Mouse (Mus musculus): ENCODE data around the gene Upk2. TPM values are rescaled to one million over a fixed set of nuclear protein-coding genes. Genes with fewer than 3 reads are reported as not detected.

The Upk2 gene
- polyA plus RNA-seq, 1 experiment from 2014 or later = not detected

- no peak for ATAC-seq (ENCODE audit: insufficient number of reproducible peaks, insufficient read depth, low FRiP score, low read depth)
- H3K27me3 ChIP-seq (ENCODE audit: control insufficient read depth, insufficient read depth, low read length) = no peaks in the 10 kb centered on the region
- WGBS = 10% methylated on average over 3 of the region's 3 CpGs
Observed at GRCm38 (mm10) chr9:44486335-44486734, 31.6 kb upstream of the Upk2 start.

GRCm38 (mm10) chr9:44485516-44486161, 30.9 kb upstream of the Upk2 start:
- peak overlapping the region; percentile 25 to 82; a peak in 2 of 4 replicates for H3K27ac ChIP-seq (replicated peaks in 1 of 2; ENCODE audit: control insufficient read depth in 1 of 2, insufficient read depth in 1 of 2, low read depth in 2 of 2, low read length in 2 of 2)
- peaks cover 64 to 74% of the 10 kb centered on the region in 2 experiments for H3K4me1 ChIP-seq (ENCODE audit: control insufficient read depth in 2 of 2, insufficient read depth in 2 of 2, low read length in 2 of 2)
- 35% methylated on average over 14 of the region's 14 CpGs for WGBS
- H3K27me3 ChIP-seq (ENCODE audit: control insufficient read depth, insufficient read depth, low read length) = no peaks in the 10 kb centered on the region
- H3K4me2 ChIP-seq (ENCODE audit: low read length) = peak overlapping the region; percentile 73
- peak overlapping the region; percentile 11 to 68; a peak in 3 of 4 replicates for H3K4me3 ChIP-seq (ENCODE audit: control insufficient read depth in 1 of 2, insufficient read depth in 1 of 2, low read depth in 1 of 2, low read length in 2 of 2)
- no peaks in the 10 kb centered on the region for H3K9me3 ChIP-seq (ENCODE audit: control insufficient read depth, low read length)
- ATAC-seq (ENCODE audit: insufficient number of reproducible peaks, insufficient read depth, low FRiP score, low read depth) = no peak
- peak overlapping the region; percentile 95 for H3K9ac ChIP-seq (ENCODE audit: low read length)
- no peaks in the 10 kb centered on the region for H3K36me3 ChIP-seq (ENCODE audit: control insufficient read depth, insufficient read depth, low read length)

More at GRCm38 (mm10) chr9:44486335-44486734, 31.6 kb upstream of the Upk2 start:
- Histone ChIP-seq H3K4me1 (ENCODE audit: control insufficient read depth in 2 of 2, insufficient read depth in 2 of 2, low read length in 2 of 2) (peaks cover 71 to 80% of the 10 kb centered on the region in 2 experiments), H3K9me3 (ENCODE audit: control insufficient read depth, low read length) (no peaks in the 10 kb centered on the region), H3K4me3 (ENCODE audit: control insufficient read depth in 1 of 2, insufficient read depth in 1 of 2, low read depth in 1 of 2, low read length in 2 of 2) (peak overlapping the region; percentile 13 to 68), H3K36me3 (ENCODE audit: control insufficient read depth, insufficient read depth, low read length) (0 out of 2 replicates have a peak, but pooled peaks cover under 1% of the 10 kb centered on the region), H3K9ac (ENCODE audit: low read length) (peak overlapping the region; percentile 95), H3K27ac (replicated peaks in 1 of 2; ENCODE audit: control insufficient read depth in 1 of 2, insufficient read depth in 1 of 2, low read depth in 2 of 2, low read length in 2 of 2) (peak overlapping the region; percentile 82 to 89), H3K4me2 (ENCODE audit: low read length) (peak overlapping the region; percentile 73)

- Histone ChIP-seq H3K4me1 (ENCODE audit: control insufficient read depth in 2 of 2, insufficient read depth in 2 of 2, low read length in 2 of 2) (peaks cover 60 to 72% of the 10 kb centered on the region in 2 experiments), H3K27me3 (ENCODE audit: control insufficient read depth, insufficient read depth, low read length) (no peaks in the 10 kb centered on the region), H3K4me3 (ENCODE audit: control insufficient read depth in 1 of 2, insufficient read depth in 1 of 2, low read depth in 1 of 2, low read length in 2 of 2) (peak overlapping the region; percentile 11 to 68), H3K4me2 (ENCODE audit: low read length) (peak overlapping the region; percentile 73), H3K9ac (ENCODE audit: low read length) (peak overlapping the region; percentile 95), H3K9me3 (ENCODE audit: control insufficient read depth, low read length) (no peaks in the 10 kb centered on the region), H3K27ac (replicated peaks in 1 of 2; ENCODE audit: control insufficient read depth in 1 of 2, insufficient read depth in 1 of 2, low read depth in 2 of 2, low read length in 2 of 2) (0 out of 4 replicates have a peak overlapping the region, but pooled peaks of 1 of the 2 experiments have one; percentile 93), H3K36me3 (ENCODE audit: control insufficient read depth, insufficient read depth, low read length) (no peaks in the 10 kb centered on the region)
- WGBS = 44% methylated on average over 6 of the region's 6 CpGs
- no peak for ATAC-seq (ENCODE audit: insufficient number of reproducible peaks, insufficient read depth, low FRiP score, low read depth)
Observed at GRCm38 (mm10) chr9:44485105-44485515, 30.3 kb upstream of the Upk2 start.

GRCm38 (mm10) chr9:44484311-44485104, 29.7 kb upstream of the Upk2 start:
- Histone ChIP-seq H3K4me3 (ENCODE audit: control insufficient read depth in 1 of 2, insufficient read depth in 1 of 2, low read depth in 1 of 2, low read length in 2 of 2) (peak overlapping the region; percentile 68 to 95), H3K4me1 (ENCODE audit: control insufficient read depth in 2 of 2, insufficient read depth in 2 of 2, low read length in 2 of 2) (peaks cover 54 to 70% of the 10 kb centered on the region in 2 experiments), H3K9ac (ENCODE audit: low read length) (peak overlapping the region; percentile 95), H3K27me3 (ENCODE audit: control insufficient read depth, insufficient read depth, low read length) (no peaks in the 10 kb centered on the region), H3K9me3 (ENCODE audit: control insufficient read depth, low read length) (no peaks in the 10 kb centered on the region), H3K36me3 (ENCODE audit: control insufficient read depth, insufficient read depth, low read length) (no peaks in the 10 kb centered on the region), H3K27ac (replicated peaks in 1 of 2; ENCODE audit: control insufficient read depth in 1 of 2, insufficient read depth in 1 of 2, low read depth in 2 of 2, low read length in 2 of 2) (peak overlapping the region; percentile 56 to 93), H3K4me2 (ENCODE audit: low read length) (peak overlapping the region; percentile 73)
- no peak for ATAC-seq (ENCODE audit: insufficient number of reproducible peaks, insufficient read depth, low FRiP score, low read depth)
- 18% methylated on average over 7 of the region's 7 CpGs for WGBS

GRCm38 (mm10) chr9:44483510-44484044, 28.8 kb upstream of the Upk2 start:
- peak overlapping the region; percentile 95 for H3K9ac ChIP-seq (ENCODE audit: low read length)
- under 1% methylated on average over 12 of the region's 12 CpGs for WGBS
- H3K36me3 ChIP-seq (ENCODE audit: control insufficient read depth, insufficient read depth, low read length) = no peaks in the 10 kb centered on the region
- peaks cover 46 to 61% of the 10 kb centered on the region in 2 experiments for H3K4me1 ChIP-seq (ENCODE audit: control insufficient read depth in 2 of 2, insufficient read depth in 2 of 2, low read length in 2 of 2)
- peak overlapping the region; percentile 68 to 95 for H3K4me3 ChIP-seq (ENCODE audit: control insufficient read depth in 1 of 2, insufficient read depth in 1 of 2, low read depth in 1 of 2, low read length in 2 of 2)
- H3K27me3 ChIP-seq (ENCODE audit: control insufficient read depth, insufficient read depth, low read length) = no peaks in the 10 kb centered on the region
- peak overlapping the region; percentile 56 to 93 for H3K27ac ChIP-seq (replicated peaks in 1 of 2; ENCODE audit: control insufficient read depth in 1 of 2, insufficient read depth in 1 of 2, low read depth in 2 of 2, low read length in 2 of 2)
- no peaks in the 10 kb centered on the region for H3K9me3 ChIP-seq (ENCODE audit: control insufficient read depth, low read length)
- no peak for ATAC-seq (ENCODE audit: insufficient number of reproducible peaks, insufficient read depth, low FRiP score, low read depth)
- H3K4me2 ChIP-seq (ENCODE audit: low read length) = peak overlapping the region; percentile 73

GRCm38 (mm10) chr9:44483041-44483509, 28.3 kb upstream of the Upk2 start:
- H3K4me3 ChIP-seq (ENCODE audit: control insufficient read depth in 1 of 2, insufficient read depth in 1 of 2, low read depth in 1 of 2, low read length in 2 of 2) = peak overlapping the region; percentile 68 to 95
- ATAC-seq (ENCODE audit: insufficient number of reproducible peaks, insufficient read depth, low FRiP score, low read depth) = no peak
- H3K4me1 ChIP-seq (ENCODE audit: control insufficient read depth in 2 of 2, insufficient read depth in 2 of 2, low read length in 2 of 2) = peaks cover 41 to 57% of the 10 kb centered on the region in 2 experiments
- WGBS = under 1% methylated on average over 39 of the region's 39 CpGs
- no peaks in the 10 kb centered on the region for H3K9me3 ChIP-seq (ENCODE audit: control insufficient read depth, low read length)
- H3K27ac ChIP-seq (replicated peaks in 1 of 2; ENCODE audit: control insufficient read depth in 1 of 2, insufficient read depth in 1 of 2, low read depth in 2 of 2, low read length in 2 of 2) = peak overlapping the region; percentile 56 to 93
- peak overlapping the region; percentile 95 for H3K9ac ChIP-seq (ENCODE audit: low read length)
- peak overlapping the region; percentile 73 for H3K4me2 ChIP-seq (ENCODE audit: low read length)
- no peaks in the 10 kb centered on the region for H3K36me3 ChIP-seq (ENCODE audit: control insufficient read depth, insufficient read depth, low read length)
- no peaks in the 10 kb centered on the region for H3K27me3 ChIP-seq (ENCODE audit: control insufficient read depth, insufficient read depth, low read length)

- ATAC-seq (ENCODE audit: insufficient number of reproducible peaks, insufficient read depth, low FRiP score, low read depth) = peak; percentile 25; the same call in 1 of the 2 replicates
- Histone ChIP-seq H3K4me1 (ENCODE audit: control insufficient read depth in 2 of 2, insufficient read depth in 2 of 2, low read length in 2 of 2) (peaks cover 35 to 55% of the 10 kb centered on the region in 2 experiments), H3K9me3 (ENCODE audit: control insufficient read depth, low read length) (no peaks in the 10 kb centered on the region), H3K4me3 (ENCODE audit: control insufficient read depth in 1 of 2, insufficient read depth in 1 of 2, low read depth in 1 of 2, low read length in 2 of 2) (peak within 1 kb of the TSS; percentile 68 to 95), H3K27me3 (ENCODE audit: control insufficient read depth, insufficient read depth, low read length) (no peaks in the 10 kb centered on the region), H3K9ac (ENCODE audit: low read length) (peak within 1 kb of the TSS; percentile 95), H3K4me2 (ENCODE audit: low read length) (peak within 1 kb of the TSS; percentile 73), H3K36me3 (ENCODE audit: control insufficient read depth, insufficient read depth, low read length) (no peaks in the 10 kb centered on the region), H3K27ac (replicated peaks in 1 of 2; ENCODE audit: control insufficient read depth in 1 of 2, insufficient read depth in 1 of 2, low read depth in 2 of 2, low read length in 2 of 2) (peak within 1 kb of the TSS; percentile 56 to 93)
- 0% methylated on average over 29 of the region's 31 CpGs for WGBS
Observed at GRCm38 (mm10) chr9:44482552-44482951, 27.8 kb upstream of the Upk2 start, which contains the start of gene Bcl9l. Gene Bcl9l, plus strand, starts transcription at chr9:44482825.
